Mouse (Mus musculus): ENCODE measurements at regions not wholly inside any gene's neighbourhood (a gene's known extent, or its start where the extent isn't known, plus 50 kb on each side); places are given as distances from the start of the nearest gene placed in this dataset.

DNA sequence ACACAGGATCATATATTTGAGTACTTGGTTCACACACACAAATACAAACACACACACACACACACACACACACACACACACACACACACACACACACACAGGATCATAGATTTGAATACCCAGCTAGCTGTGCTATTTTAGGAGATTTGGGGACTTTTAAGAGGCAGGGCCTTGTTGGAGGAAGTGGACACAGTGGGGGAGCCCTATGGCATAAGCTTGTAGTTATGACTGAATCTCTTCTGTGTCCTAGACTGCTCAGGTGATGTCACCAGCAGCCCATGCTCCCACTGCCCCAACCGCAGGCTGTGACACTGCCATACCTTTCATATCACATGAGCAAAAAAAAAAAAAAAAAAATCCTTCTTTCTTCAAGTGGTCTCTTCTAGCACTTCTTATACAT lies 110.1 kb downstream of the Spata18 start:
- ATAC-seq (ENCODE audit: low FRiP score) (no peak), DNase-seq (ENCODE audit: low spot score, missing footprints) (no peak)
- H3K36me3 ChIP-seq (ENCODE audit: control insufficient read depth, insufficient read depth, low read length): no peaks in the 10 kb centered on the region
- WGBS: 67% methylated on average over 1 of the region's 1 CpGs
- H3K4me3 ChIP-seq (ENCODE audit: low read depth, low read length): no peak overlapping the region
- H3K9me3 ChIP-seq (ENCODE audit: control insufficient read depth, low read length): no peaks in the 10 kb centered on the region
- H3K4me1 ChIP-seq (ENCODE audit: control insufficient read depth, insufficient read depth, low read length): no peaks in the 10 kb centered on the region
- no peak overlapping the region for H3K9ac ChIP-seq (ENCODE audit: low read length)
- H3K27me3 ChIP-seq (ENCODE audit: control insufficient read depth, insufficient read depth, low read length): no peaks in the 10 kb centered on the region
- H3K4me2 ChIP-seq: no peak overlapping the region
- no peak overlapping the region for H3K27ac ChIP-seq (ENCODE audit: low read depth, low read length)

DNA sequence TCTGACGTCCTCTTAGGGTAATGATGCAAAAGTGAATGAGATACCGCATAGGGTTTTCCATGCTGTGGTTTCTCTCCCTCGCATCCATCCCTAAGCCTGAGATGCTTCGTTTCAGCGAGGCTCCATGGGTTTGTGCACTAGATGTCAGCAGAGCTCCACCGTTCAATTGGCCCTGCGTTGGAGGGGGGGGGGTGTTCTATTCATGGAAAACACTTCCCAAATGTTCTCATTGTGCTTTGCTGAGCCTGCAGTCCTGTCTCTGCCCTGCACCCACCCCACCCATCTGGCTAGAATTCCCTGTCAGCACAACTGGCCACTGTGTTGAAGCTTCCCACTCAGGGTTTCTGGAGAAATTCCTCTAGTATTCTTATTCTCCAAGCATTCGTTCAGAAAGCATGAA lies 110.5 kb downstream of the Spata18 start:
- 0 out of 2 replicates have a peak, but pooled peaks have one; percentile 24 for ATAC-seq (ENCODE audit: low FRiP score)
- 27% methylated on average over 8 of the region's 8 CpGs for WGBS
- Histone ChIP-seq H3K4me1 (ENCODE audit: control insufficient read depth, insufficient read depth, low read length) (no peaks in the 10 kb centered on the region), H3K27ac (ENCODE audit: low read depth, low read length) (no peak overlapping the region), H3K9ac (ENCODE audit: low read length) (no peak overlapping the region), H3K4me2 (no peak overlapping the region), H3K9me3 (ENCODE audit: control insufficient read depth, low read length) (no peaks in the 10 kb centered on the region), H3K27me3 (ENCODE audit: control insufficient read depth, insufficient read depth, low read length) (no peaks in the 10 kb centered on the region), H3K4me3 (ENCODE audit: low read depth, low read length) (no peak overlapping the region), H3K36me3 (ENCODE audit: control insufficient read depth, insufficient read depth, low read length) (no peaks in the 10 kb centered on the region)
- peak; percentile 87 for DNase-seq (ENCODE audit: low spot score, missing footprints)

DNA sequence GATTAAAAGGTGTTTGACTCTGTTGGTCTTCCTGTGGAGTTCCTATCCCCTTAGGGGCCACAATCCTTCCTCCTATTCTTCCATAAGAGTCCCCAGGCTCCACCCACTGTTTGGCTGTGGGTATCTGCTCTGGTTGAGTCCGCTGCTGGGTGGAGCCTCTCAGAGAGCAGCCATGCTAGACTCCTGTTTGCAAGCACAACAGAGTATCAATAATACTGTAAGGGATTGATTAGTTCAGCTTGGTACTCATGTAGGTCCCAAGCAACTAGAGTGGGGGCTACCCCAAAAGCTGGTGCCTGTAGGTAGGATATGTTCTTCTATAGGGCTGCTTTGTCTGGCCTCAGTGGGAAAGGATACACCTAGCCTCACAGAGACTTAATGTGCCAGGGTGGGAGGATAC lies 113.0 kb downstream of the Spata18 start:
- Histone ChIP-seq H3K4me1 (ENCODE audit: control insufficient read depth, insufficient read depth, low read length) (no peaks in the 10 kb centered on the region), H3K9me3 (ENCODE audit: control insufficient read depth, low read length) (no peaks in the 10 kb centered on the region), H3K4me2 (no peak overlapping the region), H3K9ac (ENCODE audit: low read length) (no peak overlapping the region), H3K4me3 (ENCODE audit: low read depth, low read length) (no peak overlapping the region), H3K27ac (ENCODE audit: low read depth, low read length) (no peak overlapping the region), H3K27me3 (ENCODE audit: control insufficient read depth, insufficient read depth, low read length) (no peaks in the 10 kb centered on the region), H3K36me3 (ENCODE audit: control insufficient read depth, insufficient read depth, low read length) (no peaks in the 10 kb centered on the region)
- ATAC-seq (ENCODE audit: low FRiP score): no peak
- peak; percentile 65 for DNase-seq (ENCODE audit: low spot score, missing footprints)
- 83% methylated on average over 1 of the region's 1 CpGs for WGBS

DNA sequence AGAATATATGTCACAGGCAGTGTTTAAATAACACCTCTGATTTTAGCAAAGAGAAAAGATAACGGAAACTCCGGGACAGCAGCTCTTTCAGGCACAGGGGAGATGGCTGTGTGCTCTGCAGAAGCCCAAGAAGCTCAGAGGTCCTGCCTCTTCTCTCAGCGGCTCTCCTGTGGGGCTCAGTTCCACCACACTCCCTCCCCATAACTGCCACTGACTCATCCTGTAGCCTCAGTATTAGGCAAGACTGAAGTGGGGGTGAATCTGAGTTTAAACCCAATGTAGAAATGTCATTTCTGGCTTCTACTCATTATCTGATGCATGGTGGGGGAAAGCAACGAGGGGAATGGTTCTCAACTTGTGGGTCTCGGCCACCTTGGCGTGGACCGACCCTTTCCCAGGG lies 114.3 kb downstream of the Spata18 start:
- no peak for DNase-seq (ENCODE audit: low spot score, missing footprints)
- H3K36me3 ChIP-seq (ENCODE audit: control insufficient read depth, insufficient read depth, low read length): no peaks in the 10 kb centered on the region
- H3K4me1 ChIP-seq (ENCODE audit: control insufficient read depth, insufficient read depth, low read length): no peaks in the 10 kb centered on the region
- no peak overlapping the region for H3K9ac ChIP-seq (ENCODE audit: low read length)
- H3K4me3 ChIP-seq (ENCODE audit: low read depth, low read length): no peak overlapping the region
- no peak overlapping the region for H3K27ac ChIP-seq (ENCODE audit: low read depth, low read length)
- H3K9me3 ChIP-seq (ENCODE audit: control insufficient read depth, low read length): no peaks in the 10 kb centered on the region
- WGBS: 90% methylated on average over 7 of the region's 7 CpGs
- H3K27me3 ChIP-seq (ENCODE audit: control insufficient read depth, insufficient read depth, low read length): no peaks in the 10 kb centered on the region
- no peak overlapping the region for H3K4me2 ChIP-seq
- ATAC-seq (ENCODE audit: low FRiP score): no peak

DNA sequence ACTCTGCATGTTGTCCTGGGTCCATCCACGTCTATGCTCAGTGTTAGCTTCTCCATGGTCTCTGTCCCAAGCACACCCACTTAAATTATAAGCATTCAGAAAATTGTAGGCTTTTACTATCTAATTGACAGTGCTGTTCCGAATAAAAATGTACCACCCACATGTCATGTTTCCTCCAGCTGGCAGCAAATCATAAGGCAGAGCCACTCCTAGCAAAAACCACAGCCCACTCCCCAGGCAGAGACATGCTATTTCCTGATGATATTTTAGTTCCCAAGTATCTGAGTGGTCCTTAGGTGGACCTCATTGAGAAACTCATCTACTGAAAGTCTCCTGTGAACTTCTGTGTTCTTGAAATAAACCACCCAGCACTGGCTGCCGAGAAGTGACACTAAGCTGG lies 117.1 kb downstream of the Spata18 start:
- no peak overlapping the region for H3K9ac ChIP-seq (ENCODE audit: low read length)
- H3K9me3 ChIP-seq (ENCODE audit: control insufficient read depth, low read length): peaks cover 4% of the 10 kb centered on the region
- WGBS: 71% methylated on average over 3 of the region's 3 CpGs
- no peaks in the 10 kb centered on the region for H3K27me3 ChIP-seq (ENCODE audit: control insufficient read depth, insufficient read depth, low read length)
- peak; percentile 37 for DNase-seq (ENCODE audit: low spot score, missing footprints)
- ATAC-seq (ENCODE audit: low FRiP score): no peak
- H3K4me2 ChIP-seq: no peak overlapping the region
- no peak overlapping the region for H3K27ac ChIP-seq (ENCODE audit: low read depth, low read length)
- H3K4me1 ChIP-seq (ENCODE audit: control insufficient read depth, insufficient read depth, low read length): no peaks in the 10 kb centered on the region
- H3K4me3 ChIP-seq (ENCODE audit: low read depth, low read length): no peak overlapping the region
- H3K36me3 ChIP-seq (ENCODE audit: control insufficient read depth, insufficient read depth, low read length): no peaks in the 10 kb centered on the region

DNA sequence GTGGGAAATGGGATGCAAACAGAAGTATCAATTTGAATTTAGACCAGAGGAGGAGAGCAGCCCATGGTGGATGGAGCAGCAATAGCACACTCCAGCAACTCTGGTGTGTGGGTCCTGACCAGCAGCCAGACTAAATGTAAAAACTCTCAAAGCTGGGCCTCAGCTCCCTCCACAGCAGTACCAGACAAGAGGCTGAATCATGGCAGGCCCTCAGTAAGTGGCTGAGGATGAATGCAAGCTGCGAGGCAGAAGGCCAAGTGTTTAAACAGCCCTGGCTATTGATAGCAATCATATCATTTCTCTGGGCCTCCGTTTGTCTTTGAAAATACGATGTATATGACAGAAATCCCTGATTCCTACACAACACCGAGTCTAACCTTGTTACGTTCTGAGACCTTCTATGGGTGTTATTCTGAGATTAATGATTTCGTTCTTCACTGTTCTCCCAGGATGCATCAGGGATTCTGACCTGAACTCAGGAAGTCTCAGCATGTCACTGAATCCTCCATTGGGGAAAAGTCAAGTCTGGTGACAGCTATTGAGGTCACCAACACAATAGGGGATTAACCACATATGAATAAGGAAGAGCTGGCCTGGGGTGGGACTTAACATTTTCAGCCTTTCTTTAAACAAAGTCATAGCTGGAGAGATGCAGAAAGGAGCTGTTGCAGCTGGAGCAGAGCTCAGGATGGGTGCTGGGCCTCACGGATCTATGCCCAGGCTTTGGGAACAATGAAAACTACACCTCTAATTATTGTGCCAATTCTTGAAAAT lies 124.8 kb downstream of the Spata18 start:
- Histone ChIP-seq H3K4me3 (ENCODE audit: low read depth, low read length) (no peak overlapping the region), H3K4me1 (ENCODE audit: control insufficient read depth, insufficient read depth, low read length) (peaks cover 5% of the 10 kb centered on the region), H3K4me2 (no peak overlapping the region), H3K9ac (ENCODE audit: low read length) (no peak overlapping the region), H3K9me3 (ENCODE audit: control insufficient read depth, low read length) (peaks cover 7% of the 10 kb centered on the region), H3K27me3 (ENCODE audit: control insufficient read depth, insufficient read depth, low read length) (no peaks in the 10 kb centered on the region), H3K27ac (ENCODE audit: low read depth, low read length) (no peak overlapping the region), H3K36me3 (ENCODE audit: control insufficient read depth, insufficient read depth, low read length) (no peaks in the 10 kb centered on the region)
- ATAC-seq (ENCODE audit: low FRiP score) (peak; percentile 59), DNase-seq (ENCODE audit: low spot score, missing footprints) (peak; percentile 85)
- 51% methylated on average over 7 of the region's 7 CpGs for WGBS

DNA sequence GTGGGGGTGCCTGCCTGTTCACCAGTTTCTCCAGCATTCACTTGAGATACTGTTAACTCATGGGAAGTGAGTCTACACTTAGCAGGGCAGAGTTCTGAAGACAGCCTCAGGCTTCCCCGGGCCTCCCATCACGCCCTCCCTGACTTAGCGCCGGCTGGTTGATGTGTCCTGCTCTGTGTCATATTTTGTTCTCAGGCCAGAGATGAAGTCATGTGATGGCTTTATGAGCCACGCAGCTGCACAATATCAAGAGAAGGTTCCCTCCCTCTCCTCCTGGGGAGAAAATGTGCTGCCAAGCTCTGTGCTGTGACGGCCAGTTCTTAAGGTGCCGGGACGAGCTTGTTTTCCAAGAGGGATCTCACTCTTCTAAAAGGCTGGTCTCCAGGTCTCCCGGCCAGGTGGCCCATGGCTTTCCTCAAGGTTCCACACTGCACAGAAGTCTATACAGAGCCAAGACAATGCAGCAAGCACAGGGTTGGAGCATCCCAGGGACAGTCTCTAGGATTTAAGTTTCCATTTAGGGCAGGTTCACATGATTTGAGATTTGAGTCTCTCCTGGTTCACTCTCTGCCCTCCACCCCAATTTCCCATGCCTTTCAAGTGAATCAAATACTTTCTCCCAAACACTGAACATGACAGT lies 126.2 kb downstream of the Spata18 start:
- H3K9ac ChIP-seq (ENCODE audit: low read length): no peak overlapping the region
- H3K4me2 ChIP-seq: no peak overlapping the region
- peaks cover 7% of the 10 kb centered on the region for H3K9me3 ChIP-seq (ENCODE audit: control insufficient read depth, low read length)
- ATAC-seq (ENCODE audit: low FRiP score) (no peak), DNase-seq (ENCODE audit: low spot score, missing footprints) (peak; percentile 82)
- WGBS: 92% methylated on average over 9 of the region's 9 CpGs
- H3K27ac ChIP-seq (ENCODE audit: low read depth, low read length): no peak overlapping the region
- no peaks in the 10 kb centered on the region for H3K36me3 ChIP-seq (ENCODE audit: control insufficient read depth, insufficient read depth, low read length)
- no peaks in the 10 kb centered on the region for H3K27me3 ChIP-seq (ENCODE audit: control insufficient read depth, insufficient read depth, low read length)
- peaks cover 5% of the 10 kb centered on the region for H3K4me1 ChIP-seq (ENCODE audit: control insufficient read depth, insufficient read depth, low read length)
- H3K4me3 ChIP-seq (ENCODE audit: low read depth, low read length): no peak overlapping the region

DNA sequence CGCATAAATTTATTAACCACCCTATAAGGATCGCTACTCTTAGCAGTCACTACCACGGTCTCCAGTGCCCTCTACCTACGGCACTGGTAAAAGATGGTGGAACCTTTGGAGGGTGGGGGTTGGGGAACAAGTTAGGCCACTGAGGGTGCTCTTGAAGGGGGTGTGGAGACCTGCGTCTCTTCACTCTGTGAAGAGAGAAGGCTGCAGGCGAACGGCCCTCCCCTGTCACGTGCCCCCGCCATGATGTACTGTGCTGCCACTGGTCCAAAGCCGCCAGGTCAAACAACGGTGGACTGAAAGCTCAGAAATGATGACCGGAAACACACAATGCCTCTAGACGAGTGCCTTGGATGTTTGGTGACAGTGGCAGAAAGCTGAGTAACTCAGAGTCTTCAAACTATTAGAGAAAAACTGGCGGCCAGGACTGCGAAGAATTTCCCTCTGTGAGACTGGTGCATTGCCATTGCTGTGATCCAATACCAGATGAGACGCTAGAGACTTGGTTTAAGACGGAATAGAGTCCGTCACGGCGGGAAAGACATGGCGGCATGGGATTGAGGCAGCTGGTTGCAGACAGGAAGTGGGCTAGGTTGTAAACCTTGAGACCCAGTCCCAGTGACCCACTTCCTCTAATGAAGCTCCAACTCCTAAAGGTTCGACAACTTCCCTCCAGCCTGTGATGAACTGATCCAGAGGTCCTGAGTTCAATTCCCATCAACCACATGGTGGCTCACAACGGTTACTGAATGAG lies 130.2 kb downstream of the Spata18 start:
- no peak overlapping the region for H3K27ac ChIP-seq (ENCODE audit: low read depth, low read length)
- H3K9me3 ChIP-seq (ENCODE audit: control insufficient read depth, low read length): no peaks in the 10 kb centered on the region
- H3K9ac ChIP-seq (ENCODE audit: low read length): no peak overlapping the region
- H3K4me1 ChIP-seq (ENCODE audit: control insufficient read depth, insufficient read depth, low read length): no peaks in the 10 kb centered on the region; the same call in 1 of the 2 replicates
- DNase-seq (ENCODE audit: low spot score, missing footprints) (peak; percentile 51), ATAC-seq (ENCODE audit: low FRiP score) (no peak)
- no peaks in the 10 kb centered on the region for H3K27me3 ChIP-seq (ENCODE audit: control insufficient read depth, insufficient read depth, low read length)
- no peak overlapping the region for H3K4me3 ChIP-seq (ENCODE audit: low read depth, low read length)
- H3K4me2 ChIP-seq: no peak overlapping the region
- 94% methylated on average over 23 of the region's 23 CpGs for WGBS
- no peaks in the 10 kb centered on the region for H3K36me3 ChIP-seq (ENCODE audit: control insufficient read depth, insufficient read depth, low read length)

Data from midbrain, embryonic 11.5 days (tissue).